Mouse (Mus musculus): ENCODE measurements at regions not wholly inside any gene's neighbourhood (a gene's known extent, or its start where the extent isn't known, plus 50 kb on each side); places are given as distances from the start of the nearest gene placed in this dataset.

DNA sequence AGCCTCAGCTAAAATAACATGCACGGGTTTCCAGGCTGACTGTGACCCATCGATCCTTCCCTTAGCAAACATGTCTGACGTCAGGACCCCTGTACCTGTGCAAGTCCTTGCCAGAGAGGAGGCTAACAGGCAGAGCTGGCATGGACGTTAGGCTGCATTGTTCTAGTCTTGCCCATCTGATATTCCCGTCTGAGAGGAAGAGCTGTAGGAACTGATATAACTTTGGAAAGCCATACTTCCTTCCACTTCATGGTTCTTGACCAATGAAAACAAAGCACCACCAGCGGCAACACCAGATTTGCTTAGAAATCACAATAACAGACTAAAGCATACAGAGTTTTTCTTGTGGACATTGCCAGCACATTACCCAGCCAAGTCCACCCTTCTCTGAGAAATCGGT, 470.1 kb upstream of the N6amt1 start:
- DNase-seq (ENCODE audit: extremely low read depth): no peak
- Histone ChIP-seq H3K27ac (ENCODE audit: insufficient read depth, low read depth) (no peak overlapping the region), H3K4me3 (replicated peaks in 1 of 3; ENCODE audit: low read depth in 2 of 3, low read length in 2 of 3, poor library complexity in 1 of 3) (no peak overlapping the region), H3K9me3 (replicated peaks; ENCODE audit: low read length) (no peaks in the 10 kb centered on the region), H3K36me3 (replicated peaks in 1 of 2; ENCODE audit: control insufficient read depth in 1 of 2, insufficient read depth in 1 of 2, low read length in 1 of 2) (no peaks in the 10 kb centered on the region), H3K9ac (ENCODE audit: insufficient read depth, low read depth) (no peak overlapping the region), H3K79me2 (replicated peaks; ENCODE audit: control insufficient read depth, extremely low read depth, insufficient read depth, poor library complexity, severe bottlenecking) (no peaks in the 10 kb centered on the region), H3K4me2 (ENCODE audit: insufficient read depth, low read depth, poor library complexity, severe bottlenecking) (no peak overlapping the region), H3K4me1 (ENCODE audit: control insufficient read depth in 1 of 2, insufficient read depth in 2 of 2) (peaks cover 0 to 3% of the 10 kb centered on the region in 2 experiments; a peak in 1 of 4 replicates), H3K27me3 (replicated peaks) (no peaks in the 10 kb centered on the region)
- in situ Hi-C loops (cut with MboI; ENCODE audit: low pct_ligation_motif_present, low pct_unique_long_range_greater_than_20kb, low sequenced_read_pairs): loop anchor here (10.0 kb wide), 1 partner anchor 1079 kb away; the partner anchor contains the start of gene Adamts1
- no peak for TF ChIP-seq PAX5 (IDR thresholded peaks at IDR 0.05; ENCODE audit: low read length)
- no peak for TF ChIP-seq NELFE (IDR thresholded peaks at IDR 0.05; ENCODE audit: low read depth, low read length)
- no peak for TF ChIP-seq RAD21 (IDR thresholded peaks at IDR 0.05; ENCODE audit: low read depth, low read length)
- dilution Hi-C loops (cut with MboI; ENCODE audit: extremely low pct_ligation_motif_present, extremely low pct_unique_long_range_greater_than_20kb, low sequenced_read_pairs): no loop called here

DNA sequence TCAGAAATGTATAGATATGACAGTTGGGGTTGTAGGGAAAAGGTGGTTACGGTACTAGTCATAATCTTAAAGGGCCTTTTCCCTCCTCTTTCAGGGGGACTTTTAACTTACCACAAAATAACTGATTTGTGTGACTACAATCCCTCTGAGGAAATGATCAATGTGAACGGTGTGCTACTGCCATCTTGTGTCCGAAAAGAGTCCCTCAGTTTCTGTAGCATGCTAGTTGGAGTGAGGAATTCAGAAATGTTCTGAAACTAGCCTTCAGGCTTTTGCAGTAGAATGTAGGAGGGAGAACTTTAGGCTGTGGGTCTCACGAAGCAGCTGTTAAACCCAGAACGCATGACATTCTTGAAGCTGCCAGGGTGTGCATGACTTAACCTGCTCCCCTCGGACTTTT, 471.5 kb upstream of the N6amt1 start:
- dilution Hi-C loops (cut with MboI; ENCODE audit: extremely low pct_ligation_motif_present, extremely low pct_unique_long_range_greater_than_20kb, low sequenced_read_pairs): no loop called here

DNA sequence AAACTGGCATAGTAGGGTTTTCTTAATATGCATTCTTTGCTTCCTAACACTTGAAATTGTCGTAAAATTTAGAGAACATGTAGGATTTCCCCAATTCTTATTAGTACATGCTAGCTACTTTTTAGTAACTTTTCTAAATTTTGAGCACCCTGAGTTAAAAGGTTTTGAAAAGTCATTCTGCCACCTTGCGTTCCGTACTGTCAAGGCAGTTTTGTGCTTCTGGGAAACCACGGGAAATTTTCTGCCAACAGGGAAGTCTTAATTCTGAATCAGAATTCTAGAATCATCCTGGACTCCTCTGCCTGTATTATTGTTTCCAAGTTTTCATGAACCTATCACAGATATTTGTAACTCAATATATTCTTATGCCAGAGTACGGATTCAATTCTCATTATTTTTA, 472.4 kb upstream of the N6amt1 start:
- H3K79me2 ChIP-seq (replicated peaks; ENCODE audit: control insufficient read depth, extremely low read depth, insufficient read depth, poor library complexity, severe bottlenecking): no peaks in the 10 kb centered on the region
- peaks cover 0 to 3% of the 10 kb centered on the region in 2 experiments; a peak in 1 of 4 replicates for H3K4me1 ChIP-seq (ENCODE audit: control insufficient read depth in 1 of 2, insufficient read depth in 2 of 2)
- no peak for DNase-seq (ENCODE audit: extremely low read depth)
- TF ChIP-seq JUN (IDR thresholded peaks at IDR 0.05; ENCODE audit: insufficient read depth, low read depth, low read length) (no peak), TBP (conservative IDR thresholded peaks at IDR 0.05; ENCODE audit: low read depth, low read length) (no peak), ZC3H11A (IDR thresholded peaks at IDR 0.05; ENCODE audit: low read depth, low read length) (no peak), MEF2A (IDR thresholded peaks at IDR 0.05; ENCODE audit: borderline replicate concordance, low read depth, low read length) (no peak)
- no peak overlapping the region for H3K4me2 ChIP-seq (ENCODE audit: insufficient read depth, low read depth, poor library complexity, severe bottlenecking)
- H3K9ac ChIP-seq (ENCODE audit: insufficient read depth, low read depth): no peak overlapping the region
- in situ Hi-C loops (cut with MboI; ENCODE audit: low pct_ligation_motif_present, low pct_unique_long_range_greater_than_20kb, low sequenced_read_pairs): loop anchor here (10.0 kb wide), 1 partner anchor 1077 kb away; the partner anchor contains the start of gene Adamts1
- dilution Hi-C loops (cut with MboI; ENCODE audit: extremely low pct_ligation_motif_present, extremely low pct_unique_long_range_greater_than_20kb, low sequenced_read_pairs): no loop called here
- H3K27ac ChIP-seq (ENCODE audit: insufficient read depth, low read depth): no peak overlapping the region
- H3K4me3 ChIP-seq (replicated peaks in 1 of 3; ENCODE audit: low read depth in 2 of 3, low read length in 2 of 3, poor library complexity in 1 of 3): no peak overlapping the region
- H3K27me3 ChIP-seq (replicated peaks): no peaks in the 10 kb centered on the region
- no peaks in the 10 kb centered on the region for H3K36me3 ChIP-seq (replicated peaks in 1 of 2; ENCODE audit: control insufficient read depth in 1 of 2, insufficient read depth in 1 of 2, low read length in 1 of 2)
- H3K9me3 ChIP-seq (replicated peaks; ENCODE audit: low read length): no peaks in the 10 kb centered on the region

More for the DNA sequence above, 471.5 kb upstream of the N6amt1 start:
- DNase-seq (ENCODE audit: extremely low read depth): peak; percentile 78
- Histone ChIP-seq H3K27me3 (replicated peaks) (no peaks in the 10 kb centered on the region), H3K9ac (ENCODE audit: insufficient read depth, low read depth) (no peak overlapping the region), H3K4me3 (replicated peaks in 1 of 3; ENCODE audit: low read depth in 2 of 3, low read length in 2 of 3, poor library complexity in 1 of 3) (no peak overlapping the region), H3K79me2 (replicated peaks; ENCODE audit: control insufficient read depth, extremely low read depth, insufficient read depth, poor library complexity, severe bottlenecking) (no peaks in the 10 kb centered on the region), H3K9me3 (replicated peaks; ENCODE audit: low read length) (no peaks in the 10 kb centered on the region), H3K27ac (ENCODE audit: insufficient read depth, low read depth) (no peak overlapping the region), H3K36me3 (replicated peaks in 1 of 2; ENCODE audit: control insufficient read depth in 1 of 2, insufficient read depth in 1 of 2, low read length in 1 of 2) (no peaks in the 10 kb centered on the region), H3K4me1 (ENCODE audit: control insufficient read depth in 1 of 2, insufficient read depth in 2 of 2) (peaks cover 0 to 3% of the 10 kb centered on the region in 2 experiments; a peak in 1 of 4 replicates), H3K4me2 (ENCODE audit: insufficient read depth, low read depth, poor library complexity, severe bottlenecking) (no peak overlapping the region)
- in situ Hi-C loops (cut with MboI; ENCODE audit: low pct_ligation_motif_present, low pct_unique_long_range_greater_than_20kb, low sequenced_read_pairs): loop anchor here (10.0 kb wide), 1 partner anchor 1078 kb away; the partner anchor contains the start of gene Adamts1
- TF ChIP-seq CTCF (conservative IDR thresholded peaks at IDR 0.05 in 1 of 2, IDR thresholded peaks at IDR 0.05 in 1 of 2; ENCODE audit: low read depth in 2 of 2, low read length in 2 of 2) (peak; percentile 78 to 80), MAZ (IDR thresholded peaks at IDR 0.05; ENCODE audit: low read depth, low read length) (no peak), POLR2A (IDR thresholded peaks at IDR 0.05; ENCODE audit: low read depth, low read length) (no peak), RAD21 (IDR thresholded peaks at IDR 0.05; ENCODE audit: low read depth, low read length) (peak; percentile 84), E2F4 (IDR thresholded peaks at IDR 0.05; ENCODE audit: insufficient replicate concordance, low read depth, low read length) (no peak), NELFE (IDR thresholded peaks at IDR 0.05; ENCODE audit: low read depth, low read length) (no peak), GABPA (IDR thresholded peaks at IDR 0.05; ENCODE audit: insufficient replicate concordance, low read depth, low read length) (no peak), ZKSCAN1 (IDR thresholded peaks at IDR 0.05; ENCODE audit: borderline replicate concordance, low read depth, low read length) (no peak), ELF1 (IDR thresholded peaks at IDR 0.05; ENCODE audit: low read depth, low read length) (no peak), ZMIZ1 (IDR thresholded peaks at IDR 0.05; ENCODE audit: low read depth, low read length) (no peak), NRF1 (IDR thresholded peaks at IDR 0.05; ENCODE audit: low read depth, low read length) (no peak), RCOR1 (conservative IDR thresholded peaks at IDR 0.05; ENCODE audit: low read depth, low read length) (no peak), MAFK (IDR thresholded peaks at IDR 0.05; ENCODE audit: insufficient replicate concordance, low read length) (no peak), MYC (IDR thresholded peaks at IDR 0.05; ENCODE audit: low read depth, low read length) (no peak), MEF2A (IDR thresholded peaks at IDR 0.05; ENCODE audit: borderline replicate concordance, low read depth, low read length) (no peak), SMC3 (IDR thresholded peaks at IDR 0.05; ENCODE audit: low read depth, low read length) (peak; percentile 78), USF1 (IDR thresholded peaks at IDR 0.05; ENCODE audit: low read depth, low read length) (no peak), USF2 (conservative IDR thresholded peaks at IDR 0.05; ENCODE audit: low read depth, low read length) (no peak), KAT2A (IDR thresholded peaks at IDR 0.05; ENCODE audit: insufficient replicate concordance, low read length) (no peak), POLR2AphosphoS2 (IDR thresholded peaks at IDR 0.05; ENCODE audit: low read depth, low read length) (no peak), PAX5 (IDR thresholded peaks at IDR 0.05; ENCODE audit: low read length) (no peak), EP300 (IDR thresholded peaks at IDR 0.05; ENCODE audit: low read length) (no peak), ZC3H11A (IDR thresholded peaks at IDR 0.05; ENCODE audit: low read depth, low read length) (no peak), UBTF (IDR thresholded peaks at IDR 0.05; ENCODE audit: low read depth, low read length) (no peak)

Measured in CH12.LX (cell line).